Mouse (Mus musculus) thymus, adult 2 months (tissue): ENCODE data around the gene Gm20518. TPM values are rescaled to one million over a fixed set of nuclear protein-coding genes. Genes with fewer than 3 reads are reported as not detected.

Source experiments
- DNase-seq: peaks from one replicate; pipeline ENCODE4 v3.0.0; 2021
- H3K27ac ChIP-seq: fragments of 200-500 bp; 2 replicates; pipeline ENCODE4 v1.5.1; 2012; ENCODE audit warnings: low read length, control low read depth; ENCODE audit not compliant: control insufficient read depth, insufficient read depth
- H3K27me3 ChIP-seq: fragments of 200-500 bp; 2 replicates; pipeline ENCODE4 v1.6.1; 2012; ENCODE audit warnings: mild to moderate bottlenecking, low read length, moderate library complexity, mixed read lengths; ENCODE audit not compliant: control insufficient read depth, insufficient read depth
- H3K36me3 ChIP-seq: fragments of 200-500 bp; 2 replicates; pipeline ENCODE4 v1.6.1; 2012; ENCODE audit warnings: mild to moderate bottlenecking, low read length, moderate library complexity; ENCODE audit not compliant: control insufficient read depth, insufficient read depth
- H3K4me1 ChIP-seq: fragments of 200-500 bp; replicated peaks from 2 replicates; pipeline ENCODE4 v1.6.1; 2012; ENCODE audit warnings: low read length; ENCODE audit not compliant: control insufficient read depth, insufficient read depth
- H3K4me3 ChIP-seq: fragments of 200-500 bp; 2 replicates; pipeline ENCODE4 v1.5.1; 2012; ENCODE audit warnings: mild to moderate bottlenecking, low read length, control low read depth, moderate library complexity; ENCODE audit not compliant: control insufficient read depth, insufficient read depth
- CTCF ChIP-seq: fragments of 200-500 bp; IDR thresholded peaks from 2 replicates; pipeline ENCODE4 v1.5.1; 2012; ENCODE audit warnings: mild to moderate bottlenecking, control low read depth, low read length, moderate library complexity, borderline replicate concordance; ENCODE audit not compliant: control insufficient read depth, poor library complexity, insufficient read depth; ENCODE audit errors: extremely low read depth
- POLR2A ChIP-seq: fragments of 200-500 bp; IDR thresholded peaks from 2 replicates; pipeline ENCODE4 v1.6.1; 2012; ENCODE audit warnings: mild to moderate bottlenecking, low read length, control low read depth, moderate library complexity; ENCODE audit not compliant: control insufficient read depth, poor library complexity, insufficient read depth; ENCODE audit errors: extremely low read depth
- WGBS: fragments of 180-500 bp; shearing (Covaris S2); methylation state at CpG from one replicate; pipeline ENCODE4 v1.1.7; 2018; 5-methylcytosine and 5-hydroxymethylcytosine counted together
- polyA plus RNA-seq: library from polyadenylated mRNA; depleted of rRNA; stranded (reverse); fragments of >200 nt; gene quantifications from 2 replicates; pipeline ENCODE4 v1.2.3, GENCODE M21; 2012

The Gm20518 gene
- polyA plus RNA-seq, 1 experiment = 4.9 TPM

DNA sequence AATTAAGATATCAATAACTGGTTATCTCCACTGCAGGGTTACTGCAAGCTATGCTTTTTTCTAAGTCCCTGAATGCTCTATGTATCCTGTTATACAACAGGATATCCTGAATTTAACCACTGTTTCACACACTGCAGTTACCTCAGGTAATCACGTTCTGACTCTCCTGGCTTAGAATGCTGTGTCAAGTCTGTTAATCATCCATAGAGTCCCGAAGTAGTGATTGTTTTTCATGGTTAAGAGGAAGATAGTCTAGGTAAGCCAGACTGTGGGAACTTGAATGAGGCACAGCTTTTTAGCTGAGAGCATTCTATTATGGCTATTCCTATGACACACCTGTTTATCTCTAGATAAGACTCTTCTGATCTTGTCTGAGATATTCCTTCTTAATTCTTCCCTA lies 26.2 kb downstream of the Gm20518 start:
- no peak overlapping the region for H3K4me3 ChIP-seq
- H3K4me1 ChIP-seq = no peaks in the 10 kb centered on the region
- 35% methylated on average over 2 of the region's 2 CpGs for WGBS
- H3K36me3 ChIP-seq = peaks cover under 1% of the 10 kb centered on the region; the same call in 1 of the 2 replicates
- no peak for TF ChIP-seq POLR2A
- no peak for TF ChIP-seq CTCF
- no peak for DNase-seq
- no peak overlapping the region for H3K27ac ChIP-seq
- H3K27me3 ChIP-seq = no peaks in the 10 kb centered on the region

- Histone ChIP-seq H3K27me3 (no peaks in the 10 kb centered on the region), H3K27ac (no peak overlapping the region), H3K36me3 (peaks cover 48% of the 10 kb centered on the region), H3K4me1 (no peaks in the 10 kb centered on the region), H3K4me3 (no peak overlapping the region)
- peak; percentile 19 for DNase-seq
- no peak for TF ChIP-seq POLR2A
These were observed 32.9 kb downstream of the Gm20518 start for GRCm38 (mm10) chr16:17858592-17858991.

DNA sequence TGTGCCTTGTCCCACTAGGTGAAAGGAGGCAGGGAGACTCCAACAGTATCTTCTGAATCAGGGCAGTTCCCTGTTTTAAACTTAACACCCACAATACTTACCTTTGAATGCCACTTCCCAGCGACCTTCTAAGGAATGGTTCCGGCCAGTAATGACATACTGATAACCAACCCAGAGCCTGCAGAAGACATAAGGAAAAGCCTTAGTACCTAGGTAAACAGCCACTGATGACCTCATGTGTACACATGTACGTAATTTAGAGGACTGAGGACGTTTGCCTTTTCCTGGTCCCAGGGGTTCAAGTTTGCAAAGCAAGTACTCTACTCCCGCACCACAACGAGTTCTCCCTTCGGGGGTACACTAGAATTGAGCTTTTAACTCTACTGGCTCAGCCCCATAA lies 34.3 kb downstream of the Gm20518 start:
- DNase-seq = no peak
- Histone ChIP-seq H3K27me3 (no peaks in the 10 kb centered on the region), H3K36me3 (peaks cover 59% of the 10 kb centered on the region), H3K27ac (no peak overlapping the region), H3K4me3 (no peak overlapping the region), H3K4me1 (no peaks in the 10 kb centered on the region)
- TF ChIP-seq POLR2A (no peak), CTCF (no peak)
- 96% methylated on average over 7 of the region's 7 CpGs for WGBS

DNA sequence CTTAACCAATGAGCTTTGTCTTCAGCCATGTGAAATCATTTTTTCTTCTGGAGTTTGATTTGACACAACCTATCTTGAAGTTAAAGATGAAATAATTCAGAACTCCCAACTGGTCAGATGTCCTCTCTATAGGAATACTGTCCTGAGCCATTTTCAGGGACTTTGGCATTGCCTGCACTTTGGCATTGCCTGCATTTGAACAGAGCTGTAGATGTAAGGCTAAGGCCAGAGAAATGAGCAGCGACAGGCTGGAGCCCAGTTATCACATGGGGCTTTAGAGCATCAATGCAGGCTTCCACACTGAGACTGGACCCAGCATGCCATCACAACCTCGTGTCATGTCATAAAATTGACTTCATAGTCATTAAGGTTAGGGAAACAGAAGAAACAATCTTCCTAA lies 38.2 kb downstream of the Gm20518 start:
- no peak for DNase-seq
- 97% methylated on average over 2 of the region's 2 CpGs for WGBS
- Histone ChIP-seq H3K4me1 (no peaks in the 10 kb centered on the region), H3K4me3 (no peak overlapping the region), H3K36me3 (peaks cover 80% of the 10 kb centered on the region), H3K27me3 (no peaks in the 10 kb centered on the region), H3K27ac (no peak overlapping the region)
- no peak for TF ChIP-seq POLR2A
- no peak for TF ChIP-seq CTCF

DNA sequence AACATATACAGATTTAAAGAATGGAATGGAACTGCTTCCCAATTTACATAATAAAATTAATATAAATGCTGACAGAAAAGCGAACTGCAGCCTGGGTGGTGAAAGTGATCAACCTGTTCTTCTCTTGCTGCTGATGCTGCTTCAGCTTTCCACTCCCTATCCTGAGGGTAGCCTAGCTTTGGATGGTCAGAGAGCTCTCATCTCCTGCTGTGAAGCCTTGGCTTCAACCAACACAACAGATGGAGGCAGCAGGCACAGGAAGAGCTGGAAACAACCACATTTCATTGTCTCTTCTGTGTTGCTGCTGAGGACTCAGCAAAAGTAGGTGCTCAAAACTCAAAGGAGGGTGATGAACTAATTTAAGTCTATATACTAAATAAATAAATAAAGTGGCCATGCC lies 39.6 kb downstream of the Gm20518 start:
- Histone ChIP-seq H3K36me3 (peaks cover 76% of the 10 kb centered on the region), H3K4me3 (no peak overlapping the region), H3K27ac (no peak overlapping the region), H3K4me1 (no peaks in the 10 kb centered on the region), H3K27me3 (no peaks in the 10 kb centered on the region)
- TF ChIP-seq POLR2A (no peak), CTCF (no peak)
- 98% methylated on average over 1 of the region's 1 CpGs for WGBS
- DNase-seq = no peak

DNA sequence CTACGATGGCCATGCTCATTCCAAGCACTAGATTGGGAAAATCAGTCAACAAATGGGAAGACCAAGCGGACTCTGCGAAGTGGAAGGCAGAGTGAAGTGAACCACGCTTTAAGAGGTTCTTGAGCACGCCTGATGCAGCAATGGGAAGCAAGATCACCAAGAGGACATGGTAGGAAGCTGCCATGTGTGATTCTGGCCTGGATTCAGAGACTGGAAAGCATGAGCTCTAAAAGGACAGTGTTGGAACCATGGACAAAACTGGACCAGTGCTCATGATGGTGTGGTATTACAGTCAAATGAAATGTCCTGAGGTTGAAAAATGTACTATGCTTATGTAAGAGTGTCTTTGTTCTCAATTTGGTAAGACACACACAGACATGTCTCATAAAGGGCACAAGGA lies 40.1 kb downstream of the Gm20518 start:
- no peaks in the 10 kb centered on the region for H3K4me1 ChIP-seq
- TF ChIP-seq CTCF (no peak), POLR2A (no peak)
- no peaks in the 10 kb centered on the region for H3K27me3 ChIP-seq
- 96% methylated on average over 5 of the region's 5 CpGs for WGBS
- H3K27ac ChIP-seq = no peak overlapping the region
- no peak for DNase-seq
- no peak overlapping the region for H3K4me3 ChIP-seq
- H3K36me3 ChIP-seq = peaks cover 76% of the 10 kb centered on the region

DNA sequence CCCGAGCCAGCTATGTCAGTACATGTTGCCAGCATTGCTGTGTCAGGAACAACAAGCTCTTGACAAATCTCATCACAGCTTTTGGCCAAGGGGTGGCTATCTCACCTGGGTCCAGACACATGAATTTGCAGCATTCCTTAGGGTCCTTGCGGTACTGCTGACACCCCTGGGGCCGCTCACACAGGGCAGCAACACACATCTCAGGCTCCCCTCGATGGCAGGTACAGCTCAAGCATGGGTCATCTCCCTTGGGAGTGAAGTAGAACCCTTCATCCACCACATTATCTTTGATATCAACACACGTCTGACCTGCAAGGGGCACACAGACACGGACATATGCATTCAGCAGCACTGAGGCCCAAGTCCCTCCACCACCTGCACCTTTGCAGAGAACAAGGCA lies 42.0 kb downstream of the Gm20518 start:
- Histone ChIP-seq H3K4me1 (no peaks in the 10 kb centered on the region), H3K27ac (no peak overlapping the region), H3K36me3 (peaks cover 64% of the 10 kb centered on the region), H3K27me3 (no peaks in the 10 kb centered on the region), H3K4me3 (no peak overlapping the region)
- no peak for DNase-seq
- WGBS = 92% methylated on average over 6 of the region's 6 CpGs
- no peak for TF ChIP-seq CTCF
- TF ChIP-seq POLR2A = no peak
